Mouse (Mus musculus): ENCODE data around the gene Mknk2.

Gene Mknk2

GRCm38 (mm10) chr10:80677942-80678436 lies at the start of gene Mknk2:
Gene Mknk2 (minus strand): TSS chr10:80678112.
- DNase-seq (ENCODE audit: low spot score): peak; percentile 74

- DNase-seq (ENCODE audit: low spot score): no peak
Measured at GRCm38 (mm10) chr10:80717281-80717680, 39.4 kb upstream of the Mknk2 start.

- DNase-seq (ENCODE audit: low spot score): no peak
Measured at GRCm38 (mm10) chr10:80710834-80711233, 32.9 kb upstream of the Mknk2 start.

- DNase-seq (ENCODE audit: low spot score): no peak
Measured at GRCm38 (mm10) chr10:80705479-80705878, 27.6 kb upstream of the Mknk2 start.

GRCm38 (mm10) chr10:80705033-80705432 lies 27.1 kb upstream of the Mknk2 start:
- no peak for DNase-seq (ENCODE audit: low spot score)

GRCm38 (mm10) chr10:80704418-80704817 lies 26.5 kb upstream of the Mknk2 start:
- DNase-seq (ENCODE audit: low spot score): no peak

- no peak for DNase-seq (ENCODE audit: low spot score)
Measured at GRCm38 (mm10) chr10:80703643-80704042, 25.7 kb upstream of the Mknk2 start.

- peak; percentile 93 for DNase-seq (ENCODE audit: low spot score)
Measured at GRCm38 (mm10) chr10:80702536-80703390, 24.9 kb upstream of the Mknk2 start.

GRCm38 (mm10) chr10:80701721-80702535 lies 24.0 kb upstream of the Mknk2 start, which contains the start of the genes Mob3a and Izumo4:
Gene Mob3a (minus strand): TSS chr10:80701977.
Gene Izumo4 (plus strand): TSS chr10:80702184.
- peak; percentile 98 for DNase-seq (ENCODE audit: low spot score)

- DNase-seq (ENCODE audit: low spot score): no peak
Measured at GRCm38 (mm10) chr10:80700732-80701131, 22.8 kb upstream of the Mknk2 start.

GRCm38 (mm10) chr10:80700038-80700504 lies 22.2 kb upstream of the Mknk2 start:
- no peak for DNase-seq (ENCODE audit: low spot score)

GRCm38 (mm10) chr10:80698605-80699004 lies 20.7 kb upstream of the Mknk2 start:
- no peak for DNase-seq (ENCODE audit: low spot score)

GRCm38 (mm10) chr10:80697812-80698211 lies 19.9 kb upstream of the Mknk2 start:
- no peak for DNase-seq (ENCODE audit: low spot score)

GRCm38 (mm10) chr10:80697393-80697787 lies 19.5 kb upstream of the Mknk2 start:
- no peak for DNase-seq (ENCODE audit: low spot score)

- no peak for DNase-seq (ENCODE audit: low spot score)
Measured at GRCm38 (mm10) chr10:80696502-80697392, 18.8 kb upstream of the Mknk2 start.

- no peak for DNase-seq (ENCODE audit: low spot score)
Measured at GRCm38 (mm10) chr10:80695801-80696501, 18.0 kb upstream of the Mknk2 start.

- DNase-seq (ENCODE audit: low spot score): no peak
Measured at GRCm38 (mm10) chr10:80695186-80695585, 17.3 kb upstream of the Mknk2 start.

- no peak for DNase-seq (ENCODE audit: low spot score)
Measured at GRCm38 (mm10) chr10:80694159-80694938, 16.4 kb upstream of the Mknk2 start.

- DNase-seq (ENCODE audit: low spot score): no peak
Measured at GRCm38 (mm10) chr10:80693401-80694045, 15.6 kb upstream of the Mknk2 start.
